Mouse (Mus musculus): ENCODE data around the gene Crygb. TPM values are rescaled to one million over a fixed set of nuclear protein-coding genes. Genes with fewer than 3 reads are reported as not detected.
"Not testable (repeated sequence)": the region's sequence is repeated elsewhere in the genome, so short reads cannot be mapped to it uniquely, and the experiment has no call there.

Crygb gene
- total RNA-seq, 2 experiments from 2014 or later, result not detected

DNA sequence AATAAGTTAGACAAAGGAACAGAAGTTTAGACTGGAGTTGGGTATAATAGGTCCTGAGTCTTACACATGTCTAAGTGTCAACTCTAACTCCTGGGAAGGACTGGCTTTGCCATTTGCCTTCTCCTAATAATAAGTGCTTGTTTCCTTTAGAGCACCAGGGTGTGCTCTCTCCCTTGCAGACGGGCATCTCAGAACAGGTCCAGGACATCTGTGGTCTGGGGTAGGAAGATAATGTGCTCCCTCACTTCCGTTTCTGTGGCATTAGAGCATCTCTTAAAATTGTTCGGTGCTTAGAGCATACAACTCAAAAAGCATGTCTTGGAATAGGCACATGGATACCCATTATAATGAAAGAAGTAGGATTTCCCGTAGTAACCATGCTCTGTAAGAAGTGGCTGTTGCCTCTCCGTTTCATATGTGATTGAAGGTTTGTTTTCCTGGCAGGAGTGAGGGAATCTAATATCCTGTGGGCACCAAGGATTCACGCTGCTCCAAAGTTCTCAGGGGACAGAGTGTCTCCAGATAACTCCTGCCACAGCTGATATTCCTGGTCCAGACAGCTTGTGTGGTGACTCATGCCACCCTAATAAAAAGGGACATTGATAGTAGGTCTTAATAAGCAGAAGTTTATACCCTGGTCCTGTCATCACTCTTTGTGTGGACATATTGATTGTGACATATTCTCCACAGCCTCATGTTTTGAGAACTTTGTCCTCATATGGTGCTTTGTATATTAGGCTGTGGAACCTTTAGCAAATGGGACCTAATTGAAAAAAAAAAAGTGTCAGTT, 6.7 kb upstream of the Crygb start:
- intact Hi-C loops (cut with DNase I), result no loop called here
- DNase-seq (ENCODE audit: low spot score in 2 of 2), result no peak

DNA sequence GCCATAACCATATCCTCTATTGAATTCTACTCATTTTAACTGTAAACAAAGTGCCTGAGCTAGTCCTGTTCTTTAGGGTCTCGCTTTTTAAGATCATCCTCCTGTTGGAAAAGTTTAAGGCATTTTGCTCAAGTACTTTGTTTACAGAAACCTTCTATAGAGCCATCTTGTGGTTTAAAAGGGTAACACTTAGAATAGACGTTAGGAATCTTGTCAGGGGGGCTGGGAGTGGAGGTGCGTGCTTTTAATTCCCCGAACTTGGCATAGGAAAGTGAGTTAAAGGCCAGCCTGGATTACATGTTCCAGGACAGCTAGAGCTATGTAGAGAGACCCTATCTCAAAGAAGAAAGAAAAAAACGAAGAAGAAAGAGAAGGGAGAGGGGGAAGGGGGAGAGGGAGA, 6.5 kb downstream of the Crygb start:
- DNase-seq (ENCODE audit: low spot score in 2 of 2), result no peak
- intact Hi-C loops (cut with DNase I), result no loop called here

DNA sequence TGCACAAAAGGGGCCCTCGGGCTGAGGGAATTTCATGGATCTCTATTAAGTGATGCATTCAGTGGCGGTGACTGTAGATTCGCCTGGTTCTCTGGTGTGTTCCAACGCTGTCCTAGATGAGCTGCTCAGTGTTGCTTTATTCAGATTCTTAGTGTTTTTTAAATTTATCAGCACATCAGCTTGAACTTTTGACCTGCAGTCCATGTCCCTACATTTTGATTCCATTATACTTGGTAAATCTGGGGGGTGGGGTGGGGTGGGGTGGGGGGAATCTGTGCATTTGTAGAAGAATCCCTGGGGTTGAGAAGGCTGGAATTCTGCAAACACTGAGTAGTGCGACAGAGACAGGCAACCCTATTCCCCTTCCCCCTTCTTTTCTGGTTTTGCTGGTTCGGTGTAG, 8.5 kb downstream of the Crygb start, which contains the start of gene Crygc:
TSS of gene Crygc (minus strand) at position 101 of the 400 bp plus-strand sequence.
- no peak for DNase-seq (ENCODE audit: low spot score in 2 of 2)
- intact Hi-C loops (cut with DNase I), result no loop called here

DNA sequence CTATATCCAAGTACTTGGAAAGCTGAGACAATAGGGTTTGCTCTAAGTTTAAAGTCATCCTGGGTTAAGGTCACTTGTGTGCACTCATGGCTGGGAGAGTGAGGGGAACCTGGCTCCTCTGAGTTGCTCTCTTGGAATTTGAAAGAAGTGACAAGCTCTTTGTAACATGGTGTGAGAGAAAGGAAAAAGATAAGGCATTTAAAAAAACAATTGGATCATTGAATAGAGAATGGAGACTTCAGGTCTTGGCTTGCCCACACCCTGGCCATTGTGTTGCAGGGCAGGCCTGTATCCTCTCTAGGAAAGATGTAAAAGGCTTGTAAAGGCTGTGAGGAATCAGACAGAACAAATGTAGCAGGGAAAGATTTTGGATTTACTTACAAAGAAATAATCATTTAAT, 14.2 kb downstream of the Crygb start:
- intact Hi-C loops (cut with DNase I), result no loop called here
- no peak for DNase-seq (ENCODE audit: low spot score in 2 of 2)

DNA sequence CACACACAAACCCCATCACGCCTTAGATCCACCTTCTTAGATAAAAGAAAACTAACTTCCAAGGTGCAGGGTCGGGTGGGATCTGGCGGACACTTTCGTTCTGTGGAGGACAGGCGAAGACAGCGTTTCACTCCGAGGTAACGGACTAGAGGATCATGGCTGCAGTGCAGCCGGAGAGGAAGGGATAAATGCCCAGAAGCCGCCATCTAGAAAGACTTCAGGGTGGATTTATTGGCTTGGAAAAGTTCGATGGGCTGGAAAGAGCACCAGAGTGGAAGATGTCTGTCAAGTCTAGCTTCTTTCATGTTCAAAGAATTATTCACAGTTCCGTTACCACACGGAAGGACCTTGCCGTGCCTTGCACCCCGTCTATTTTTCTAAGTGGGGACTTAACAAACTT, 17.9 kb downstream of the Crygb start:
- intact Hi-C loops (cut with DNase I), result no loop called here
- DNase-seq (ENCODE audit: low spot score in 2 of 2), result no peak

DNA sequence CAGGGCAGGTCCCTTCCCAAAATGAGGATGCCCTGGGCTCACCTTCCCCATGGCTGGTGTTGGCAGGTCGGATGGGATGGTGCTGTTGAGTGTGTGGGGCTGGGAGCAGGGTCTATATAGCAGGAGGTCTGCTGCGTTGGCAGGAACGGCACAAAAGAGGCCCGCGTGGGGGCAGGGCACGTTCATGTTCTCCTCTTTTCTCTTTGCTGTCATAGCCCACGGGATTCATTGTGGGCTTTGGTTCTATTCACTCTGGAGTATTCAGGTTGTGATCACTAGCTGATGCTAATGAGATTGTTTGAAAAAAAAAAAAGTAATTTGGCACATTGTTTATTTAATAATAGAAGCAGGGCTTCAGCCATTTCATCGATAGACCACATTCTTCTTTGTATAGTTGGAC, 18.7 kb downstream of the Crygb start, which contains the start of gene Crygd:
TSS of gene Crygd (minus strand) at position 101 of the 400 bp plus-strand sequence.
- intact Hi-C loops (cut with DNase I), result no loop called here
- DNase-seq (ENCODE audit: low spot score in 2 of 2), result no peak

DNA sequence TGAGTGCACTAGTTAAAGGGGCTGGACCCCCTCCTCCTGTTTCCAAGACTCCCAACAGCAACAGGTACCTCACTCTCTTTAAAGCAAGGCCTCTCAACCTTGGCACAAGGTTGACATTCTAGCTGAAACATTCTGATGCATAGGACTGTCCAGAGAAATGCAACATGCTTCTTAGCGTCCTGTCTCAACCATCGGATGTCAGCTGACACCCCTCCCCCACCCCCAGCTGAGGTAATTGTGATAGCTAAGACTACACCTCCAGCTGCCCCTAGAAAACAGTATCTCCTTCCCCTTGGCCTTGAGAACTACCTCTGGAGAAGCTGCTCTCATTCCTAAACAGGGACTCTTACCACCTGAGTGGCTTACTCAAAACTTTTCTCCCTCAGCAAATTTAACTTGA, 29.9 kb downstream of the Crygb start:
- intact Hi-C loops (cut with DNase I), result no loop called here

DNA sequence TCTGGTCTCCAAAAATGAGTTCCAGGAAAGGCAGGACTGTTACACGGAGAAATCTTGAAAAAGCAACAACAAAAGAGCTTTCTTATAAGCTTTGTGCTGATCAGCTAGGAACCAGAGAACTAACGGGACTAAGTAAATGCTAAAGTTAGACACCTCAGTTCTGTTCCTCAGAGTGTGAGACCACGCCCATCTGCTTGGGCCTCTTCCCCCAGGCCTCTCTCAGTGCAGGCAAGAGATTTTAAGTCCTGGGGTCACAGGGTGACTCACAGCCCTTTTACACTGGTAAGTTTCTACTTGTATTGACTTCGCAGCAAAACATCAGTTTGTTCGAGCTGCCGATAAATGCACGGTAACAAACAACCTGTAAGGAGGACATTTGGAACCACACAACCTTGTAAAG, 30.4 kb downstream of the Crygb start:
- intact Hi-C loops (cut with DNase I), result no loop called here
- no peak for DNase-seq (ENCODE audit: low spot score in 2 of 2)

More for the DNA sequence above, 29.9 kb downstream of the Crygb start:
- DNase-seq (ENCODE audit: low spot score in 2 of 2), result no peak

DNA sequence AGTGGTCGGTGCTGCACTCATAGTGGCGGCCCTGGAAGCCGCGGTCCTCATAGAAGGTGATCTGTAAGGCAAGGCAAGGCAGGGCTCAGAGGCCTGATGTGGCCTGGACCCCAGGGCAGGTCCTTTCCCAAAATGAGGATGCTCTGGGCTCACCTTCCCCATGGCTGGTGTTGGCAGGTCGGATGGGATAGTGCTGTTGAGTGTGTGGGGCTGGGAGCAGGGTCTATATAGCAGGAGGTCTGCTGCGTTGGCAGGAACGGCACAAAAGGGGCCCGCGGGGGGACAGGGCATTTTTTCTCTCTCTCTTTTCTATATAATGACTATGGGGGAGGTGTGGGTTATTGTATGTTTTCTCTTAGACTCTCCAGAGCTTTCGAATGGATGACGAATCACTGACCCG, 31.1 kb downstream of the Crygb start, which contains the start of gene Cryge:
TSS of gene Cryge (minus strand) at position 198 of the 400 bp plus-strand sequence.
- DNase-seq (ENCODE audit: low spot score in 2 of 2); intact Hi-C loops (cut with DNase I): not testable (repeated sequence)

DNA sequence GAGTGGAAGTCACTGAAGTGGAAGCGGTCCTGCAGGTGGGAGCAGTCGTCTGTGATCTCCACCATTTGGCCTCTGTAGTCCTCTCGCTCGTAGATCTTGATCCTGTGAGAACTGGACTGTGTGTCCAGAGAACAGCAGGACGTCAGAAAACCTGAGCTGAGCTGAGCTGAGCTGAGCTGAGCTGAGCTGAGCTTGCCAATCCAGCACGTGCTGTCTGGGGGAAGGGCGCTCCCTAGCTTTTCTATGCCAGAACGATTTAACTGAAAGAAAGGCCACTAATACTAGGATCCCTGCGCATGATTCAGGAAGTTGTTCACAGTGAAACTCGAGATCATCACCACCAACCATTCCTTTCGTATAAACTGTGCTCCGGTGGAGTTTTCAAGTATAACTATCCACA, 33.3 kb downstream of the Crygb start:
- intact Hi-C loops (cut with DNase I), result loop anchor here (5.0 kb wide), 1 partner anchor 129 kb away; no protein-coding TSS in a partner anchor
- peak; percentile 16 to 23 for DNase-seq (ENCODE audit: low spot score in 2 of 2)

DNA sequence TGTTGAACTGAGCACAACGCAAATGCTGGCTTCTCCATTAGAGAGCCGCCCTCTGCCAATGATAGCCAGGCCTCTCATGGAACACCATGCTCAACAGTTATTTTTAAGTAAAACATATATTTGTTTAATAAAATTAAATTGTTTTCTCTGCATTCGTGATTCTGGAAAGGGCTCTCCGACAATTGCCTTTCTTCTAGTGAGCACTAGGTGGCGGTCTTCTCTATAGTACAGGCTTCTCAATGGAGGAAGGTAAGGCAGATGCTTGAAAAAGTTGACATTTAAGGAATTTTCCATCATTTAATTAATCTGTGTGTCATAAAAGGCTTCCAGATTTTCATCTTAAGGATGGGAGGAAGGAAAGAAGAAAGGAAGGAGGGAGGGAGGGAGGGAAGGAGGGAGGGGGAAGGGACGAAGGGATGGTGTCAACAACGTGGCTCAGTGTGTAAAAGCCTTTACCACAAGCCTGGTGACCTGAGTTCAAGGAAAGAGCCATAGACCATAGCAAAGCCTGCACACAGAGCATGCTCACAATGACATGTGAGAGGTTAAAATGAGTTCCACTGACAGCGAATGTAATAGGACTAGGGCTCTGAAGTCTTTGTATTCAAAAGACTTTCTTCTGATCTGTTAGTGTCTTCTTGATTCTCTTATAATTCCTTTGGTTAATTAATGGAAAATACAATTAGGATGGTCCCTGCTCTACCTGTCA, 35.5 kb downstream of the Crygb start:
- intact Hi-C loops (cut with DNase I), result loop anchor here (5.0 kb wide), 1 partner anchor 131 kb away; no protein-coding TSS in a partner anchor
- DNase-seq (ENCODE audit: low spot score in 2 of 2), result no peak

DNA sequence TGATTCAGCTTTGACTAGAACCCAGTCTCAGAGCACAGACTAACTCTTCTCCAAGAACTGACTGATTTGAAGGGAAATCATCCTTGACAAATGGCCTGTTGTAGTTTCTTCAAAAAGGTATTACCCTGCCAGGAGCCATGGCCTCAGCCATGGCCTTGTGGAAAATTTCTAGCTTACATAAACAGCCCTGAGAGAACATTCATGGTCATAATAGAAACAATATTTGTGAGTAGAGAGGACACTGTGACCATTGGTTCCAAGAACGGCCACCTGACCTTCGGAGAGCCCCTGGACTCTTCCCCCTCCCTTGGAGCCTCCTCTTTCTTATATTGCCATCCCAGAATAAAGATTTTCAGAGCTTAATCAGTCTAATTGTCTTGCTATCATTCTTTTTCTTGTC, 38.7 kb downstream of the Crygb start:
- intact Hi-C loops (cut with DNase I), result no loop called here
- DNase-seq (ENCODE audit: low spot score in 2 of 2), result no peak

DNA sequence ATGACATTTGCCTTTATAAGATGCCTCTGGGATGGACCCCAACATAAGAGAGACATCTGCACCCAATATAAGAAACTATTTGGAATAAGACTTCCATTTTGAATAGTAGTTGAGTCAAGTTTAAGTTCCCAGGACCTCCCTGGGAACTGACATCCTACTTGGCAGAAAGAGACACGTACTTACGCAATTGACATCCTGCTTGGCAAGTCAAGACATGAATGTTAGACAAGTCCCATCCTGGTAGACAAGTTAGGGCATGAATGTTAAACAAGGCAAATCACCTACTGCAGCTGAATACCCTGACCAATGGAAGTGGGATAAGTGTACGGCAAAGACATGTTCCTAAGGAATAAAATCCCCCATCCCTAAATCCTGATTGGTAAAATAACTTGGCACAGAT, 40.3 kb downstream of the Crygb start:
- intact Hi-C loops (cut with DNase I), result no loop called here

DNA sequence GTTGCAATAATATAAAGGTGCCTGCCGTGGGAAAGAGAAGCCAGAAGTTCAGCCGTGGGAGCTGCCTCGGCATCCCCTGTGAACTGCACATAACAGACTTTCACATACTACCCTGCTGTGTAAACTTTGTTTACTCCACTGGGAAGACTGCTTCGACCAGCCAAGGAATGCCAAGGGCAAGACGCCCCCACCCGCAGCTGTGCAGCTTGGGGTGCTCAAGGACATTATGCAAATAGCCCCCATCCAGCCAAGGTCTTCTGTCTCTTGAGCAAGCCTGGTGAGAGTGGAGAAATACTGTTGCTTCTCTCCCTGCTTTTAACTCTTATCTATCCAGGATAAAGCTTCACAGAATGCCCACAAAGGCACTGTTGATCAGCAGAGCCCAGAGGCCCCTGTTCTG, 41.3 kb downstream of the Crygb start:
- intact Hi-C loops (cut with DNase I), result no loop called here
- no peak for DNase-seq (ENCODE audit: low spot score in 2 of 2)

More for the DNA sequence above, 40.3 kb downstream of the Crygb start:
- DNase-seq (ENCODE audit: low spot score in 2 of 2), result no peak

DNA sequence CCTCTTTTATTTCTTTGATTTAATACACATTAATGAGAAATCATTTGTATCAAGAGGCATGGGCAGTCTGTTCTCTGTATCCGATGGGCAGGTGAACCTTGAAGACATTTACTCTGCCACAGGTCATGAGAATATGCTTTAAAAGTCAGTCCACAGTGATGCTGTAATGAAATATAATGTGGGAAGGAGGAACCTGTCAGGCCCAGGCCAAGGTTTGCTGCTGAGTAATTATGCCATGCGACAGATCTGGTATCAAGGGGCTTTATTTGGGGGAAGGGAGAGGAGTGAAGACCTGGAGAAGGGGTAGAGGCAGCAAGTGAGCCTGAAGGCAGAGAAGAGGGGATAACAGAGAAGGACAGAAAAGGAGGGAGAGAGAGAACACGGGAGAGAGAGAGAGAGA, 42.4 kb downstream of the Crygb start:
- intact Hi-C loops (cut with DNase I), result no loop called here

DNA sequence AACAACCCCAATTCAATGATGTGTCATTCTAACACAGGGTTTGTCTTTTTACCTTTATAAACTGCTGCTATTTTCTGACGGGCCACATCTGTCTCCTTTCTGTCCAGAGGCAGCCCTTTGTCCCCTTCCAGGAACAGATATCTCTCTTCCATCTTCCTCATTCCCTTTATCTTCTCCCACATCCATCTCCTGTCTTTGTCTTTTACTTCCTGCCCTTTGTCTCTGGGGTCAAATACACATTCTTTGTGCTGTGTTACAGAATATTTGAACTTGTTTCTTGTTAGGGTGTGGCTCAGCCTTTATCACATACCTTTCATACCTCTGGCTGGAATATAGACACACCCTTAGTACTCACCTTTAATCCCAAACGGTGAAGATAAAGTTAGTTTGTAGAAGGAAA, 44.5 kb downstream of the Crygb start:
- intact Hi-C loops (cut with DNase I), result no loop called here

More for the DNA sequence above, 42.4 kb downstream of the Crygb start:
- DNase-seq (ENCODE audit: low spot score in 2 of 2), result no peak

DNA sequence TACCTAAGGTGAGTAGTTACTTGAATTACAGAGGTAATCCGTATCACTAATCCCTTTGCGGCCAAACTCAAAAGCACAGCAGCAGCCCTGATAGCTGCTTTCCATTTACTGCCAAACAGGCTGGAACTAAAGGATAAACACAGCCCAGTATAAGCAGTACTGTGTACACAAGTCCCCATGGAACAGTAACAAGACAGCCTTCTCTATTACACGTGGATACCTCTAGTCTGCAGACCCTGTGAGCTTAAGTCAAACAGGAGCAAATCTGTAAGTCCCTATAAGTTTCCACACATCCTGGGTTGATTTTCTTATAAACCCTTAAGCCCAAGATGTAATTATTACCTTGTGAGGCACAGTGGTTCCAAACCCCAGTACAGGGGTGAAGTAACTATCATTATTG, 46.6 kb downstream of the Crygb start:
- DNase-seq (ENCODE audit: low spot score in 2 of 2), result no peak
- intact Hi-C loops (cut with DNase I), result no loop called here

More for the DNA sequence above, 44.5 kb downstream of the Crygb start:
- DNase-seq (ENCODE audit: low spot score in 2 of 2), result no peak

DNA sequence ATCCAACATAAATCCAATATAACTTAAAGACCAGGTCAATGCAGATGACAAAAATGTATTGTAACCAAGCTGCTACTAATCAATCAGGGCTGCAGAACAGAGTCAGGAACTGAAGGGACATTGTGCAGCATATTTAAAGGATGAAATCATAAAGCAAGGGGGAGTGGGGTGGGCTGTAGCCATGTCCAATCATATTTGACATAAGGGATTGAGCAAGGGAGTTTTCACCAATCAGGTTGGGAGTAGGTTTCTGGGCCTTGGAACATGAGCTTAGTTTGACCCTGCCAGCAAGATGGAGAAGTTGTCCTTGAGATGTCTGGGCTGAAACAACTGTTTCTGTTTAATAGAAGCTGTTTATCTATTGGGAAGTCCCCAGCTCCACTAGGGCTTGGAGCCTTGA, 49.4 kb downstream of the Crygb start, which contains the start of gene Akr1cl:
TSS of gene Akr1cl (minus strand) at position 119 of the 400 bp plus-strand sequence.
- no peak for DNase-seq (ENCODE audit: low spot score in 2 of 2)
- intact Hi-C loops (cut with DNase I), result no loop called here
